Mouse (Mus musculus): Measurements from ENCODE around the gene Bak1. TPM values are rescaled to one million over a fixed set of nuclear protein-coding genes. Genes with fewer than 3 reads are reported as not detected.
A peak's percentile ranks its signal among the peaks of the same experiment; 100 is the strongest.

The Bak1 gene
- 2.5 and 3.0 TPM in 2 replicates for polyA plus RNA-seq (2016; fragmentation: Nextera tagmentation; extraction: Ambion mirVana)

DNA sequence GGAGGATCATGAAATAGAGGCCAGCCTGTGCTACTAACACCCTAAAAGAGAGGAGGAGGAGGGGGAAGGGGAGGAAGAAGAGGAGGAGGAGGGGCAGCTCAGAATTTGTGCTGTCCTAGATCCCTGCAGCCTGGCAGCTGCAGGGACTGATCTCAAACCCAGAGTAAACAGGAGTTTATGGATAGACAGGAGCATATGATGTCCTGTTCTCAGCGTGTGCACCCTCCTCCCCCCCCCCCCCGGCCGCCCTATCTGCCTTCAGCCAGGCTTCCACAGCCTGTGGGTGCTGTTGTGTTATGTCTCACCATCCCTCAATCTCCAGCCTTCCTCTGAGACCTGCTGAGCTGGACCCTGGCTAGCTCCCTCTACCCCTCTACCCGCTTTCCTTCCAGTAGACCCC, at the start of gene Bak1:
TSS of gene Bak1 (minus strand) at position 101 of the 400 bp plus-strand sequence.
- WGBS = 81% methylated on average over 3 of the region's 4 CpGs
- H3K4me1 ChIP-seq = peaks cover 19% of the 10 kb centered on the region
- peak within 1 kb of the TSS; percentile 90 for H3K9ac ChIP-seq
- ATAC-seq (ENCODE audit: low FRiP score, low read depth) = no peak; the same call in 1 of the 2 replicates
- peak within 1 kb of the TSS; percentile 77 for H3K4me2 ChIP-seq (replicated peaks)
- no peak within 1 kb of the TSS for H3K27ac ChIP-seq
- peak within 1 kb of the TSS; percentile 60 for H3K4me3 ChIP-seq
- peaks cover 23% of the 10 kb centered on the region for H3K36me3 ChIP-seq
- H3K9me3 ChIP-seq = no peaks in the 10 kb centered on the region
- no peaks in the 10 kb centered on the region for H3K27me3 ChIP-seq (replicated peaks)

DNA sequence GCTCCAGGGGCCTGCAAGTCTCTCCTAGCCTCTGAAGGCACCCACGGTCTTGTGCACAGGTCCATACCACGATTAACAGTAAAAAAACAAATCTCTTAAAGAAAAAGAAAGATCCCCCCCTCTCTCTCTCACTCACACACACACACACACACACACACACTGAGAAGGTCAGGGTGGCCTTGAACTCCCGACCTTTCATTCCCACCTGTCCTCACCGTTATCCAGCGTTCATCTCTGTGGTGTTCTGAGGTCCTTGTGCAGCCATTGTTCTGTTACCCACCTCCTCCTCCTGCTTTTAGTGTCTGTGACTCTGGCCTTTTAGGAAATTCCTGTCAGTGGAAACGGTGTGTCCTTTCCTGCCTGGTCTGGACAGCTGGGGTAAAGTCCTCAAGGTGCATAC, 49.7 kb upstream of the Bak1 start:
- no peak overlapping the region for H3K4me3 ChIP-seq
- H3K4me2 ChIP-seq (replicated peaks) = no peak overlapping the region
- no peak for ATAC-seq (ENCODE audit: low FRiP score, low read depth)
- no peaks in the 10 kb centered on the region; the same call in 1 of the 2 replicates for H3K4me1 ChIP-seq
- H3K36me3 ChIP-seq = no peaks in the 10 kb centered on the region
- 84% methylated on average over 6 of the region's 6 CpGs for WGBS
- no peaks in the 10 kb centered on the region for H3K27me3 ChIP-seq (replicated peaks)
- H3K9me3 ChIP-seq = no peaks in the 10 kb centered on the region
- no peak overlapping the region for H3K27ac ChIP-seq
- no peak overlapping the region for H3K9ac ChIP-seq

DNA sequence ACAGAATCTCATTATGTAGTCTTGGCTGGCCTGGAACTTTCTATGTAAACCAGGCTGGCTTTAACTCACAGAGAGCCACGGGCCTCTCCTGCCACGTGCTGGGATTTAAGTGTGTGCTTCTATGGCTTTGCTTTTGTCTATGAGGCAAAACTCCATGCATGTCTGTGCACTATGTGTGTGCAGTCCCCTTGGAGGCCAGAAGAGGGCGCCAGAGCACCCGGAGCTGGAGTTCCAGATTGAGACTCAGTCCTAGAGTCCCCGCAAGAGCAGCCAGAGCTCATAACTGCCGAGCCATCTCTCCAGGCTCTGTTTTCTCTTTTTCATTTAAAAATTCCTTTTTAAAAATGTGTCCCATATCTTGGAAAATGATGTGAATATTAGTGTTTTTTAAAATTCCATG, 49.1 kb upstream of the Bak1 start:
- Histone ChIP-seq H3K4me1 (no peaks in the 10 kb centered on the region), H3K9ac (no peak overlapping the region), H3K4me2 (replicated peaks) (no peak overlapping the region), H3K27ac (no peak overlapping the region), H3K27me3 (replicated peaks) (no peaks in the 10 kb centered on the region), H3K9me3 (no peaks in the 10 kb centered on the region), H3K4me3 (no peak overlapping the region), H3K36me3 (no peaks in the 10 kb centered on the region)
- ATAC-seq (ENCODE audit: low FRiP score, low read depth) = no peak
- 82% methylated on average over 6 of the region's 6 CpGs for WGBS

DNA sequence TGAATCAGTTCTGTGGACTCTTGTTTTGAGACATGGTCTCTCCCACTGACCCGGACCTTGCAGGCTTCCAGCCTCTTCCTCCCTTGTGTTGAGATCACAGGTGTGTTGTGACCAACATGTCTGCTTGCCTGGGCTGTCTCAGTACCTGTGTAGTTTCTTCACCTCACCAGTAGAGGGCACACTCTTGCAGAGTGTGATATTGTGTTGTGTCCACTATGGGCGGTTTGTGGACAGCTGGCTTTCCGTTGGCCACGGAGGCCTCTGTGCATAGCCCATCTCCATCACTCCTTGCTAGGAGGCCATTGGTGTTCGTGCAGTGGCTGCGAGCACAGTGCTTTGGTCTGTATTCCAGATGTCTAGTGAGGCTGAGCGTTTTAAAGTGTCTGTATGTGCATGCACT, 48.3 kb upstream of the Bak1 start:
- Histone ChIP-seq H3K27ac (no peak overlapping the region), H3K4me1 (no peaks in the 10 kb centered on the region), H3K27me3 (replicated peaks) (no peaks in the 10 kb centered on the region), H3K9me3 (no peaks in the 10 kb centered on the region), H3K4me2 (replicated peaks) (no peak overlapping the region), H3K4me3 (no peak overlapping the region), H3K36me3 (no peaks in the 10 kb centered on the region), H3K9ac (no peak overlapping the region)
- WGBS = 97% methylated on average over 7 of the region's 7 CpGs
- ATAC-seq (ENCODE audit: low FRiP score, low read depth) = no peak

DNA sequence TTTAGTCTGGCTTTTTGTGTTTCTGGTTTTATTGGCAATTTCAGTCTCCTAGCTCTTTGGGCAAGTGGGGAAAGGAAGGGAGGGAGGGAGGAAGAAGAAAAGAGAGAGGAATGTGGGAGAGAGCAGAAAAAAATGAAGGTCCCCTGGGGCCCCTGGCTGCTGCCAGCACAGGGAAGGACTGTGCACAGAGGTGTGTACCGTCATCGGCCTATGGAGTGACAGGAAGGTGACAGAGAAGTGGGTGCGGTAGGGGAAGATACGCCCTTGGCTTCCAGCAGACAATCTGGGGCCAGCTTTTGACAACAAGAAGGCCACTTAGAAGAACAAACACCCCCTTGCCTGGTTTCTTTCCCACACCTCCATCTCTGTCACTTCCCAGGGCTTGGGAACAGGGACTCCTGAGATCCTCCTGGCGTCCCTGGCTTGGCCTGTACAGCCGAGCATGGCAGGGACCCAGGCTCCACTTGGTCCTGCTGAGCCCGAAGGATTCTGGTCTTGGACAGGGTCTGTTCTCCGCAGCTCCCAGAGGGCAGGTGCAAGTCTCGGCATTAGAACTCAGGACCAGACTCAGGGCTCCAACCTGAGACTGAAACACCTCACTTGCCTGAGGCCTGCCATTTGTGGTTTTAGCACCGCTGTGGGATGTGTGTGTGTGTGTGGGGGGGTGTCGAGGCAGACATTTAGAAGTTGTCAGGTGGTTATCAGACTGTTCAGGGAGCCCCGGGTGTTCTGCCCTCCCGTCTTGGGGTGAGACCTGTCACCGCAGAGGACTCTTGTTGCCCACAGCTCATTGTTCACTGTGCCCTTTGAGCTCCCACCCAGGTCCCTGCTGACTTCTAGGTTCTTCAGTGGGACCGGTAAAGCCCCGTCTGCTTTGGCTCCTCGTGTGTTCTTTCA, 46.3 kb upstream of the Bak1 start:
- ATAC-seq (ENCODE audit: low FRiP score, low read depth) = no peak
- Histone ChIP-seq H3K9me3 (no peaks in the 10 kb centered on the region), H3K4me2 (replicated peaks) (no peak overlapping the region), H3K4me3 (no peak overlapping the region), H3K27me3 (replicated peaks) (no peaks in the 10 kb centered on the region), H3K27ac (no peak overlapping the region), H3K36me3 (no peaks in the 10 kb centered on the region), H3K9ac (no peak overlapping the region), H3K4me1 (no peaks in the 10 kb centered on the region)
- 81% methylated on average over 17 of the region's 17 CpGs for WGBS

DNA sequence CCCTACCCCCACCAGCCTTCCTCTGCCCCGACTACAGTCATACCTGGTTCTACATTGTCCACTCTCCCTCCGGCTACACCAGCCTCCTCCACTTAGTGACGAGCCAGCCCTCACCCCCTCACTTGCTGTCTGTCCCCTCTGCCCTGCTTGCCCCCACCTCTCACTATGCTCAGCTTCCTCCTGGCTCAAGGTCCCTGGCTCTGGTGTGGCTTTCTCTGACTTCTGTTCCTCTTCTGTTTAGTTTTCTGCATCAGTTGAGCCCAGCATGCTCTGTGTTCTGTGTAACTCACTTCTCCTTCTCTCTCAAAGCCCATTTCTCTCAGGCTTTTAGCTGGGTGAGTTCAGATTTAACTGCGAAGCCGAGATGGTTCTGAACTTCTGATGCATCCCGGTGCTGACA, 45.4 kb upstream of the Bak1 start:
- Histone ChIP-seq H3K4me3 (no peak overlapping the region), H3K9ac (no peak overlapping the region), H3K4me1 (peaks cover 5% of the 10 kb centered on the region), H3K9me3 (no peaks in the 10 kb centered on the region), H3K27ac (no peak overlapping the region), H3K27me3 (replicated peaks) (no peaks in the 10 kb centered on the region), H3K4me2 (replicated peaks) (no peak overlapping the region), H3K36me3 (no peaks in the 10 kb centered on the region)
- 77% methylated on average over 6 of the region's 6 CpGs for WGBS
- ATAC-seq (ENCODE audit: low FRiP score, low read depth) = no peak

DNA sequence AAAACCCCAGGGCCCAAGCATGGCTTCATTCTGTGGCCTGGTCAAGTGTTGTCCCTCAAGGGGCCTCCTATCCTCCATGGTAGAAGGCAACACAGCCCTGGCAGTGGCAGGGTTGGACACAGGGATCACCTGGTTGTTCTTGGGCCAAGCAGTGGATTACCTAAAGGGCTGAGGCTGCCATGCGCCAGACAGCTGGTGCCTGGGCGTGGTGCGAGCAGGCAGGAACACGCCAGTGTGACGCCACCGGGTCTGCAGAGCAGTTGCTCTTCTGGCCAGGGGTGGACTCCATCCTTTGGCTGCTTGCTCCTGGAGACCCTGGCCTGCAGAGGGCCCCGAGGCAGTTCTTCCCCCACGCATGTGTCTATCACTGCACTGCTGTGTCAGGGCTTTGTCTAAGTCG, 45.0 kb upstream of the Bak1 start:
- WGBS = 76% methylated on average over 9 of the region's 9 CpGs
- no peak overlapping the region for H3K4me3 ChIP-seq
- H3K4me2 ChIP-seq (replicated peaks) = no peak overlapping the region
- H3K9ac ChIP-seq = no peak overlapping the region
- no peak overlapping the region for H3K27ac ChIP-seq
- no peaks in the 10 kb centered on the region for H3K9me3 ChIP-seq
- no peaks in the 10 kb centered on the region for H3K36me3 ChIP-seq
- H3K27me3 ChIP-seq (replicated peaks) = no peaks in the 10 kb centered on the region
- H3K4me1 ChIP-seq = peaks cover 7% of the 10 kb centered on the region
- no peak for ATAC-seq (ENCODE audit: low FRiP score, low read depth)

DNA sequence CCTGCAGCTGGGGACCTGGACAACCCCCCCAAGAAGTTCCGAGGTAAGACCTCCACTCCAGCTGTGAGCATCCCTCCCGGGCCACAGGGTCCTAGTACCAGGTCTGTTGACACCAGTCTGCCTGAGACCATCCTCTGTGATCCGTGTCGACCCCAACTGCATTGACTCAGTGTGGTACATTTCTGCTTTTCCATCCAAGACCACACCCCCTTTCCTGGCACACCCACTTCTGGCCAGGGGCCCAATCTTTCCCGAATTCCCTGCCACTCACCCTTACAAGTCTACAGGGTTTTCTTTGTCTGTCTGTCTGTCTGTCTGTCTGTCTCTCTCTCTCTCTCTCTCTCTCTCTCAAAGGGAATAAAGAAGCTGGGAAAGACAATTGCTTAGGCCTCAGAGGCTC, 44.3 kb upstream of the Bak1 start:
- no peaks in the 10 kb centered on the region for H3K36me3 ChIP-seq
- no peak overlapping the region for H3K9ac ChIP-seq
- ATAC-seq (ENCODE audit: low FRiP score, low read depth) = no peak
- H3K27me3 ChIP-seq (replicated peaks) = no peaks in the 10 kb centered on the region
- H3K4me1 ChIP-seq = peaks cover 7% of the 10 kb centered on the region
- H3K9me3 ChIP-seq = no peaks in the 10 kb centered on the region
- H3K4me3 ChIP-seq = no peak overlapping the region
- no peak overlapping the region for H3K27ac ChIP-seq
- no peak overlapping the region for H3K4me2 ChIP-seq (replicated peaks)
- WGBS = 78% methylated on average over 5 of the region's 5 CpGs

DNA sequence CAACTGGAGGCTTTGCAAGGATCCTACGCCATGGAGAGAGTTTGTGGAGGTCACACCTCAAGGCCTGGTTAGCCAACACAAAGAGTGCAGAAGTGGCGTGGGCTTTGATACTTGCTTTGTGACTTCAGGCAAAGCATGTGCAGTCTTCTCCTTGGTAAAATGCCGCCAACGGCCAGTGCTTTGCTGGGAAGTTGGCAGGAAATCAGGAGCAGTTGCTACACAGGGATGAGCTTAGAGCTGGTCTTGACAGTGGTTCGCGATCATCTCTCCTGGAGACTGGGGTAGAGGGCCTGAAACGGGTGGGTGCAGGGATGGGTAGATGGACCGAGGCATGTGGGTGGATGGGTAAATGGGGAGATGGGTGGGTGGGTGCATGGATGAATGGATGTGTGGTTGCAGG, 43.6 kb upstream of the Bak1 start:
- 97% methylated on average over 8 of the region's 8 CpGs for WGBS
- peaks cover 7% of the 10 kb centered on the region for H3K4me1 ChIP-seq
- H3K27ac ChIP-seq = no peak overlapping the region
- no peak overlapping the region for H3K4me2 ChIP-seq (replicated peaks)
- no peaks in the 10 kb centered on the region for H3K9me3 ChIP-seq
- H3K4me3 ChIP-seq = no peak overlapping the region
- H3K36me3 ChIP-seq = no peaks in the 10 kb centered on the region
- H3K27me3 ChIP-seq (replicated peaks) = no peaks in the 10 kb centered on the region
- no peak for ATAC-seq (ENCODE audit: low FRiP score, low read depth)
- no peak overlapping the region for H3K9ac ChIP-seq

DNA sequence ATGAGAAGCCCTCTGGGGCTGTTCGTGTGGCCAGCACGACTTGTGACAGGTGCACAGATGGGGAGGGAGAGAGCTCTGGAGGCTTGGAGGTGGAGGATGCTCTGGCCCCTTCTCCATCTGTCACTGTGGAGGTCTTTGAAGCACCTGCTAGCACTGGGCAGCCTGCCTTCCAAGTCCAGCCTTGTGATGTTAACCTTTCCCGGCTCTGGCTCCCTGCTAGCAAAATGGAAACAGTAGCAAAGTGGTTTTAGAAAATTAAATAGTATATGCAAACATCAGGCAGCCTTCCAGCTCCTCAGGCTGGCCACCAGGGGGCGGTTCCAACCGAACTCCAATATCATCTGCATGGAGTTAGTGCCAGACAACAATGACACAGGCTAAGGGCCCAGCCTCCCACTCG, 42.8 kb upstream of the Bak1 start:
- no peaks in the 10 kb centered on the region for H3K36me3 ChIP-seq
- no peak for ATAC-seq (ENCODE audit: low FRiP score, low read depth)
- peaks cover 7% of the 10 kb centered on the region for H3K4me1 ChIP-seq
- no peak overlapping the region for H3K9ac ChIP-seq
- H3K9me3 ChIP-seq = no peaks in the 10 kb centered on the region
- no peak overlapping the region for H3K4me3 ChIP-seq
- WGBS = 48% methylated on average over 6 of the region's 6 CpGs
- H3K27me3 ChIP-seq (replicated peaks) = no peaks in the 10 kb centered on the region
- H3K27ac ChIP-seq = no peak overlapping the region
- H3K4me2 ChIP-seq (replicated peaks) = no peak overlapping the region

DNA sequence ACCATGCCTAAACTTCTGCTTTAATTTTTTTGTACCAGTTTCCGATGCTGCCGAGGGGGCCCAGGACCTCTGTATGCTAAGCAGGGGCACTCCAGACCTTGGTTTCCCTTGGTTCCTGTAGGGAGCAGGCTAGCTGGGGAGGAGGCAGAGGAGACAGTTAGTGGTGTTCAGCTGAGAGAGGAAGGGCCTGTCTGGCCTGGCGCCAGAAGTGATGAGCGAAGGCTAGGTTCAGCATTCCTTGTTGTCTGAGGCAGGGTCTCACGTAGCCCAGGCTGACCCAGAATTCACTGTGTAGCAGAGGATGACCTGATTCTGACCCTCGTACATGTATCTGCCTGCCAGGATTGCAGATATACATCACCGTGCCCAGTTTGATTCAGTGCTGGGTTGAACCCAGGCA, 42.1 kb upstream of the Bak1 start:
- H3K27ac ChIP-seq = no peak overlapping the region
- ATAC-seq (ENCODE audit: low FRiP score, low read depth) = no peak
- H3K36me3 ChIP-seq = no peaks in the 10 kb centered on the region
- H3K4me3 ChIP-seq = no peak overlapping the region
- no peak overlapping the region for H3K4me2 ChIP-seq (replicated peaks)
- no peaks in the 10 kb centered on the region for H3K9me3 ChIP-seq
- WGBS = 93% methylated on average over 7 of the region's 7 CpGs
- H3K27me3 ChIP-seq (replicated peaks) = no peaks in the 10 kb centered on the region
- peaks cover 7% of the 10 kb centered on the region for H3K4me1 ChIP-seq
- H3K9ac ChIP-seq = no peak overlapping the region

DNA sequence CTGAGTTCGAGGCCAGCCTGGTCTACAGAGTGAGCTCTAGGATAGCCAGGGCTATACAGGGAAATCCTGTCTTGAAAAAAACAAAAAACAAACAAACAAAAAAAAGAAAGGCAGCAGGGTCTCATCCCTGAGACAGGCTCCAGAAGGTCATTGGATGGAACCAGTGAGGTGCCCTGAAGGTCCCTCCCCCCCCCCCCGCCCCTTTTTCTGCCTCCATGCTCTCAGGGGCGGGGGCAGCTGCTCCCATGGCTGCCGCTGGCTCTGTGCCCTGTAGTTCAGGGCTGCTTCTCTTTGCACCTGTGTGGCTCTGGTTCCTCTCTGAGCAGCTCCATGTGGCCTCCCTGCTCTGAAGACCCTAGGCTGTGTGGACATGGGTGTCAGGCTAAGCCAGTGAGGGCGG, 40.3 kb upstream of the Bak1 start:
- no peaks in the 10 kb centered on the region for H3K27me3 ChIP-seq (replicated peaks)
- no peak overlapping the region for H3K4me2 ChIP-seq (replicated peaks)
- H3K9ac ChIP-seq = no peak overlapping the region
- no peak for ATAC-seq (ENCODE audit: low FRiP score, low read depth)
- peaks cover 7% of the 10 kb centered on the region for H3K4me1 ChIP-seq
- WGBS = 64% methylated on average over 5 of the region's 5 CpGs
- no peak overlapping the region for H3K27ac ChIP-seq
- H3K36me3 ChIP-seq = no peaks in the 10 kb centered on the region
- no peak overlapping the region for H3K4me3 ChIP-seq
- H3K9me3 ChIP-seq = no peaks in the 10 kb centered on the region

DNA sequence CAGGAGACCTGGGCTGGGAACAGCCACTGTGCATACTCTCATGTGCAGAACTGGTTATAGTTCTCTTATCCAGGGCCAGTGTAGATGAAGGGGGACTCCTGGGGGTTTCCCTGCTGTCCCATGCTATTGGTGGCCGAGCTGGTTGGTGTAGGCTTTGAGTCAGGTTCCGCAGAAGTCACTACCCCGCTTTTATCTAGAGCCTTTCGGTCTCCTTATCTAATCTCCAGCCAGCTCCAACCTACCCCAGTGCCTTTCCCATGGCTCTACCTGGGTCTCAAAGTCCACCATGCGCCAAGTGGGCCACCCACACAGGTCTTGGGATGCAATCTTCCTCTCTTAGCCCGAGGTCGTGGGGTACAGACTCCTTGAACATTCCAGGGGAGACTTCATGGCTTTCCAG, 37.3 kb upstream of the Bak1 start:
- 85% methylated on average over 7 of the region's 7 CpGs for WGBS
- ATAC-seq (ENCODE audit: low FRiP score, low read depth) = no peak
- Histone ChIP-seq H3K4me1 (peaks cover 7% of the 10 kb centered on the region), H3K9me3 (no peaks in the 10 kb centered on the region), H3K27ac (no peak overlapping the region), H3K4me3 (no peak overlapping the region), H3K27me3 (replicated peaks) (no peaks in the 10 kb centered on the region), H3K4me2 (replicated peaks) (no peak overlapping the region), H3K36me3 (no peaks in the 10 kb centered on the region), H3K9ac (no peak overlapping the region)
